Mouse (Mus musculus) adrenal gland, postnatal 4 days (tissue): Measurements from ENCODE around the gene C130050O18Rik. TPM values are rescaled to one million over a fixed set of nuclear protein-coding genes. Genes with fewer than 3 reads are reported as not detected.

Experiments used
- DNase-seq, 2 experiments: peaks; one replicate each; pipeline ENCODE4 v3.0.0; 2021 to 2022; ENCODE audit warnings: low spot score in 2 of 2, mixed read lengths in 2 of 2
- total RNA-seq, 2 experiments: library from RNA; stranded (reverse); gene quantifications; 2 replicates each; pipeline ENCODE4 v1.2.3; 2021

The C130050O18Rik gene
- total RNA-seq, 2 experiments from 2014 or later, result 0.48 to 0.93 TPM

GRCm38 (mm10) chr5:139397359-139397916 lies 7.6 kb upstream of the C130050O18Rik start:
- DNase-seq, result no peak

GRCm38 (mm10) chr5:139397959-139398753 lies 6.9 kb upstream of the C130050O18Rik start:
- DNase-seq, result peak; percentile 70 to 91

GRCm38 (mm10) chr5:139398786-139399185 lies 6.3 kb upstream of the C130050O18Rik start:
- DNase-seq, result no peak

GRCm38 (mm10) chr5:139399991-139400390 lies 5.1 kb upstream of the C130050O18Rik start:
- DNase-seq, result no peak

- DNase-seq, result no peak
These were observed 3.0 kb upstream of the C130050O18Rik start for GRCm38 (mm10) chr5:139402106-139402505.

- DNase-seq, result no peak
These were observed 1.3 kb upstream of the C130050O18Rik start for GRCm38 (mm10) chr5:139403692-139404260.

- DNase-seq, result no peak
These were observed 398 bp downstream of the C130050O18Rik start for GRCm38 (mm10) chr5:139405478-139405877.

GRCm38 (mm10) chr5:139405953-139406352 lies 873 bp downstream of the C130050O18Rik start:
- no peak for DNase-seq

- DNase-seq, result no peak
These were observed 2.2 kb downstream of the C130050O18Rik start for GRCm38 (mm10) chr5:139407121-139407885.

- no peak for DNase-seq
These were observed 3.4 kb downstream of the C130050O18Rik start for GRCm38 (mm10) chr5:139408511-139408910.

- DNase-seq, result peak; percentile 32 to 59
These were observed 4.3 kb downstream of the C130050O18Rik start for GRCm38 (mm10) chr5:139409412-139409811.

GRCm38 (mm10) chr5:139410056-139410455 lies 5.0 kb downstream of the C130050O18Rik start:
- no peak for DNase-seq

- DNase-seq, result no peak
These were observed 6.0 kb downstream of the C130050O18Rik start for GRCm38 (mm10) chr5:139411117-139411516.

GRCm38 (mm10) chr5:139411665-139412314 lies 6.7 kb downstream of the C130050O18Rik start:
- DNase-seq, result no peak

GRCm38 (mm10) chr5:139413545-139413944 lies 8.5 kb downstream of the C130050O18Rik start:
- no peak for DNase-seq

- no peak for DNase-seq
These were observed 9.9 kb downstream of the C130050O18Rik start for GRCm38 (mm10) chr5:139415001-139415400.

GRCm38 (mm10) chr5:139416942-139417341 lies 11.9 kb downstream of the C130050O18Rik start:
- DNase-seq, result no peak

GRCm38 (mm10) chr5:139417480-139417879 lies 12.4 kb downstream of the C130050O18Rik start:
- DNase-seq, result no peak

- DNase-seq, result no peak
These were observed 13.0 kb downstream of the C130050O18Rik start for GRCm38 (mm10) chr5:139418110-139418509.

- DNase-seq, result no peak
These were observed 13.6 kb downstream of the C130050O18Rik start for GRCm38 (mm10) chr5:139418633-139419032.
